Mouse (Mus musculus) sigmoid colon, adult 10 weeks (tissue): Measurements from ENCODE around the gene Enpp3. TPM values are rescaled to one million over a fixed set of nuclear protein-coding genes. Genes with fewer than 3 reads are reported as not detected.

Source experiments
- polyA plus RNA-seq: library from polyadenylated mRNA; stranded (reverse); fragments of 350-450 nt; fragmentation: Illumina TruSeq; extraction: RNeasy Lipid Tissue Mini Kit (QIAGEN cat#74804); gene quantifications from one replicate; pipeline ENCODE4 v1.2.3, GENCODE M21; 2014; ENCODE audit warnings: low read depth, low replicate concordance

The Enpp3 gene
- polyA plus RNA-seq, result 7.0 TPM

DNA sequence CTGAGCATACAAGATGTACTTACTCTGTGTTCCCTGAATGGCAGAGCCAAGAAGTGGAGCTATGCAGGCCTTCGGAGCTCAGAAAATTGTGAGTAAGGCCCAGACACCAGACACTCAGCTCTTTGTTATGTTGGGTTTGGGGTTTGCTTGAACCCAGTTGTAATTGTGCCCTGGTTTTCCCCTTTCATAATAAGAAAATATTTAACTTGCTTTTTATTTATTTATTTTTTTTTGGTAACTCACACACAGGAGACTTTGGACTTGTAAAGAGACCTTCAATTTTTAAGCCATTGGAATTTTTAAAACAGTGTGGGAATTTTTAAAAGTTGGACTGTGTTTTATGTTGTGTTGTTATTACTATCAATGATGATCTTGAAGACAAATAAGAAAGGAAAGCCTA is at the start of gene Enpp3:
Gene Enpp3, minus strand, starts transcription at position 148 of the 400 bp plus-strand sequence.

DNA sequence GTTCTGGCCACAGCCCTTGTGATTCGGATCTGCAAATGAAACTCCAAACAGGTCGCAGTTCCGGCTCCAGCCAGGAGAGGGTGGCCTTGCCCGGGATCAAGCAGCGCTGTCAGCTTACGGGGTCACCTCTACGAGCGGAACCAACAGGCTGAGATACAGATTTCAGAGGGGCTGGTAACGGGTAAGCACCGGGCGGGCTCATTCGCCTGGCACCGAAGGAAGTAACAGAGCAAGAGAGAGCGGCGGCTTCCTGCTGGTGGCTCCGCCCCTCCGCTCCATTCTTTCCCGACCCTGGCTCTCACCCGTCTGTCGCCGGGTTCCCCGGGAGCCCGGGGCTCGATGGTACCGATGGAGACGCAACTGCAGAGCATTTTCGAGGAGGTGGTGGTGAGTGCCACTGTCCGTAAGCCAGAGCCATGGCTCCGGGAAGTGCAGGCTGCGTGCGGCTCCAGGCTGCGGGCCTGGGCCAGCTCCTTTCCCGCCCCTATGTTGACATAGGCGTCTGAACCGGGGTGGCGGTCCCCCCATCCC is 27.2 kb upstream of the Enpp3 start, which contains the start of gene Med23:
Gene Med23, plus strand, starts transcription at position 227 of the 531 bp plus-strand sequence.

Other genes with a start within 250 kb of the Enpp3 start
- 65.3 TPM for gene Ccn2, start 247.4 kb downstream of the Enpp3 start, polyA plus RNA-seq
- gene Enpp1, start 130.7 kb downstream of the Enpp3 start, polyA plus RNA-seq, result 31.2 TPM
- gene Med23, start 27.2 kb upstream of the Enpp3 start, polyA plus RNA-seq, result 27.5 TPM
- 1.6 TPM for gene Arg1, start 84.7 kb upstream of the Enpp3 start, polyA plus RNA-seq